Mouse (Mus musculus) liver, postnatal 0 days (tissue): ENCODE data around the gene Hoxd3.

Source experiments
- CTCF ChIP-seq: sonication (generic); IDR thresholded peaks from 2 replicates; pipeline ENCODE4 v1.5.1; 2016; ENCODE audit warnings: antibody characterized with exemption, low read depth
- EP300 ChIP-seq: IDR thresholded peaks from 2 replicates; pipeline ENCODE4 v1.6.1; 2016; ENCODE audit warnings: antibody characterized with exemption, low read depth, mild to moderate bottlenecking

DNA sequence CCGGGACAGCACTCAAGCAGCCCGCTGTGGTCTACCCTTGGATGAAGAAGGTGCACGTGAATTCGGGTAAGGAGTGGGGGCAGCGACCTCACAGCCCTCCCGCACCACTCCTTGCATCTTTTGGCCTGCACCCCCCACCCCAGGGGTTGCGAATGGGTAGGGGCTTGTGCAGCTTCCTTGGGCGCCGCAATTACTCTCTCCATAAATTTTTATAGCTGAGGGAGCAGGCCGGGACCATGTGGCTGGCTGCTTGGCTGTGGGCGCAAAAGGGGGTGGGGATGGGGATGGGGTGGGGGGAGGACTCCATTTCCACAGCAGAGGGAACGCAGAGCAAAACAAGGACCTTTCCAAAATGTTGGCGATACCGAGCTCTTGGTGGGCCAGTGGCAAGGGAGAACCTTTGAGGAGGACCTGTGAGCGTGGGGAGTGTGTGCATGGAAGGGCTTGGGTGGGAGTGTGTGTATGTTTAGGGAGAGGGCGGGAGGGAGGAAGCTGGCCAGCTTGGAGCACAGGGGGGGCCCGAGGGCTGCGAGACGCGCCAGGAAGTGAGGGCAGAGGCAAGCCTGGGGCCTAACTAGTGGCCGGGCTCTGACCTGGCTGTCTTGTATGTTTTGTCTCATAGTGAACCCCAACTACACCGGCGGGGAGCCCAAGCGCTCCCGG, 16.0 kb downstream of the Hoxd3 start:
- TF ChIP-seq CTCF (no peak), EP300 (no peak)
